Mouse (Mus musculus): ENCODE data around the gene Pah.

DNA sequence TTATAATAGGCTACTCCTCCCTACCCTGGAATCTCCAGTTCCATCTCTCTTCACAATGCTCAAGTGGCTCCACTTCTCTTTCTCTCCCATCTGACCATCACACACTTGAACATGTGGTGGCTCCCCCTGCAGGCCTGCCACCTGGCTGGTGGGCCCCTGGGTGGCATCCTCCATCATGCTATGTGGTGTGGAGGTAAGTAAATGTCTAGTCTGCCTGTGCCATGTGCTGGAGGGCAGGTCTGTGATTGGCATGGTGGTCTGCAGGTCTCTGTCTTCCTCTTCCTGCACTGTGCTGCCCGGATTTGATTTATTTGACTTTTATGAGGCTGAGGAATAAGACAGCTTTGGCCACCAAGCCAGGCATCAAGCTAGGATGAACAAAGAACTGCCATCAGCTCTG lies 103.6 kb downstream of the Pah start:
- no peak for TF ChIP-seq POLR2A (IDR thresholded peaks at IDR 0.05; ENCODE audit: low read depth, low read length)
- no peak for TF ChIP-seq CTCF (IDR thresholded peaks at IDR 0.05; ENCODE audit: extremely low read depth, insufficient read length, insufficient replicate concordance, low read depth, low read length)
